Mouse (Mus musculus) CD4-positive, CD25-positive, alpha-beta regulatory T cell, adult 2 months (primary cell): ENCODE results near the gene Trrap.

ENCODE experiments used
- DNase-seq: peaks from one replicate; pipeline ENCODE4 v3.0.0-alpha.2; 2012; ENCODE audit warnings: low read depth, low spot score

Gene Trrap

DNA sequence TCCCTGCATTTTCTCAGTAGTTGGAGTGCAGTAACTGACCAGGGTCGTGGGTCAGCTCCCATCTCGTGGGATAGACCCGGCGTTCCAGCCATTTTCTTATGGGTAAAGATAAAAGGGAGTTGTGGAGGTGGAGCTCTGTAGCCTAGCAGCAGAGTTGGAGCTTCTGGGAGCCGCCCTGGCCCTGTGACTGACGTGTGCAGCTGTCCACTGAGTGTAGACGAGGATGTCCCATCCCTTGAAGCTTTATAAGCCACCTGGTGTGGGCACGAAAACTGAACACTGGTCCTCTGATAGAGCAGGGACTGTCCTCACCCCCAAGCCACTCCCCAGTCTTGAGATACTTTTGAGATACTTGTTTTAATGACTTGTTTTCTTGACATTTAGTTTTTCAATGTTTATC, 13.1 kb downstream of the Trrap start:
- DNase-seq = no peak

DNA sequence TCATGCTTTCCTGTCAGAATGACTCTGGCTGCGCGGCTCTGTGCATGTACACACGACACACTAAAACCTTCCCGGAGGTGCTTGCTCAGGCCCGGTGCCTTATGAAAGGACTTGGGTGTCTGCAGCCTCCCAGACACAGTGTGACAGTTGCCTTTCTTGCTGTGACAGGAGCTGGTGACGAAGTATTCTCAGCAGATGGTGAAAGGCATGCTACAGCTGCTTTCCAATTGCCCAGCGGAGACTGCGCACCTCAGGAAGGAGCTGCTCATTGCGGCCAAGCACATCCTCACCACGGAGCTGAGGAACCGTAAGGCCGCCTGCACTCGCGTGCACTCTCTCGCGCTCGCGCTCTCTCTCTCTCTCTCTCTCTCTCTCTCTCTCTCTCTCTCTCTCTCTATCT, 18.9 kb downstream of the Trrap start:
- DNase-seq = no peak

DNA sequence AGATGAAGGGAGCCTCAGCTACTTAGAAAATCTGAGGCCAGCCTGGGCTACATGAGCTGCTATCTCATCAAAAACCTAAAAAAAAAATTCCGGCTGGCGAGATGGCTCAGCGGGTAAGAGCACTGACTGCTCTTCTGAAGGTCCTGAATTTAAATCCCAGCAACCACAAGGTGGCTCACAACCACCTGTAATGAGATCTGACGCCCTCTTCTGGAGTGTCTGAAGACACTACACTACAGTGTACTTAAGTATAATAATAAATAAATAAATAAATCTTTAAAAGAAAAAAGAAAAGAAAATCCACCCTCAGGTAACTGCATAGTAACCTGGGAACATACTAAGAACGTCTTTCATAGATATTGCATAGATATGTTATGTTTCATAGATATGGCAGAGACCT, 25.8 kb downstream of the Trrap start:
- DNase-seq = no peak

DNA sequence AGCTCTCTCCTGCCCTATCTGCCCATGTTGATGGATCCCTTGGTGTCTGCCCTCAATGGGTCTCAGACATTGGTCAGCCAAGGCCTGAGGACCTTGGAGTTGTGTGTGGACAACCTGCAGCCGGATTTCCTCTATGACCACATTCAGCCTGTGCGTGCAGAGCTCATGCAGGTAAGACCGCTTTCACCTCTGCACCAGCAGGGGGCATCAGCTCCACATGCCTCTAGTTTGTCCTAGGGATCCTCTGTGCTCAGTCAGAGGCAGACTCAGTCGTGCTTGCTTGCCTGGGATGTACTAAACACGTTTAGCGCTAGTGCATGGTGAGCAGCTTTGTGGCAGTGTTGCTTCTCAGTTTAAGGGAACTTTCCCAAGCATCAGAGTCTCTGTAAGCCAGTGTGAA, 27.2 kb downstream of the Trrap start:
- DNase-seq = peak; percentile 47

DNA sequence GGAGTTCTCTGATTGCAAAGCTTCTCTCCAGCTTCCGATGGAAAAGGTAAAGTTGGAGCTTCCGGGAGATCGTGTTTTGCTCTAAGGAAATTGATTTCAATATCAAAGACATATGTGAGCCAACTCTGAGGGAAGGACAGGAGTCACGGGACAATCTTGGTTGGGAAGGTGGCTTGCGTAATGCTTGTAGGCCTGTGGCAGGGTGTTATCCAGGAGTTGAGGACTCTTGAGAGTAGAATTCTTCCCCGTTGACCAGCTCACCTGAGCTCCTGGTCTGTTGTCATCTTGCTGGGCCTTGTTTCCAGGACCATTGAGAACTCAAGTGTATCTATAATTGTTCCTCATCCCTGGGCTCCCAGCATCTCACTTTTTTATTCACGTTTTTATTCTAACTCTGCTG, 29.6 kb downstream of the Trrap start:
- DNase-seq = no peak

DNA sequence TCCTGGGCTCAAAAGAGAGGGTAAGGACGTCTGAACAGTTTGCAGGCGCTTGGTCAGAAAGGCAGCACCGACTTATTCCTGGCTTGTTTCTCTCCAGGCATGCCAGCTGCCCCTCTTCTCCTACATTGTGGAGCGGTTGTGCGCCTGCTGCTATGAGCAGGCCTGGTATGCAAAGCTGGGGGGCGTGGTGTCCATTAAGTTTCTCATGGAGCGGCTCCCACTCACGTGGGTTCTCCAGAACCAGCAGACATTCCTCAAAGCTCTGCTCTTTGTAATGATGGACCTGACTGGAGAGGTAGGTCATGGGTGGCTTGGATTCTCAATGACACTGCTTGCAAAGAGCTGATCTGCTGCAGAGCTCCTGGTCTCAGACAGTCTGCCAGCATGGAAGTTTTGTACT, 35.5 kb downstream of the Trrap start:
- DNase-seq = no peak

DNA sequence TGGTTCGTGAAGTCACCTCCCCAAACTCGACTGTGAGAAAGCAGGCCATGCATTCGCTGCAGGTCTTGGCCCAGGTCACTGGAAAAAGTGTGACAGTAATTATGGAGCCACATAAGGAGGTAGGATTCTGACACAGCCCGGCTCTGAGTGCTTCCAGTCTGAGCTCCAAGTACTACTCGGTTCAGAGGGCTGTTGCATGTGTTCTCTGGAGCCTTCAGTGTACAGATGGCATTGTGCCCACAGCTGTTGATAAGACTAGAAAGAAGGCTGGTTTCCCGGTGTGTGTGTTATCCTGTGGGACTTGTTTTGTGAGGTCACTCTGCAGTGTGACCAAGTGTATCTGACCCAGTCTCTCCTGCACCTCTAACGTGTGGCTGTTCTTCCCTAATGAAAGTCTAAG, 36.6 kb downstream of the Trrap start:
- no peak for DNase-seq

DNA sequence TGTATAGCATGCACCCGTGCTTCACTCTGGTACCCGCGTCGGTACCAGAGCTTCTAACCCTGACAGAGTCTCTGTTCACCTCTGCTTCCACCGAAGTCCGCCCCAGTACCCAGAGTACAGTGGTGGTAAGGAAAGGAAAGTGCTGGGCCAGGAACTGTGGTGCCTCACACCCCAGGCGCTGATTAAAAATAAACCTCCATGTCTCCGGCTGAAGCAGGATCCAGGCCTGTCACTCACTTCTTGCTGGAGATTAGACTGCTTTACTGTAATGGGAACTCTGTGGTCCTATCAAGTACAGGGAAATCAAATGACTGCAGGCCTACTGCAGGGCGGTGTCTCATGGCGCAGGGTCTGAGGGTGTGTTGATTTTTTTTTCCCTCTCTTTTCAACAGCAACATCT, 39.4 kb downstream of the Trrap start:
- no peak for DNase-seq

DNA sequence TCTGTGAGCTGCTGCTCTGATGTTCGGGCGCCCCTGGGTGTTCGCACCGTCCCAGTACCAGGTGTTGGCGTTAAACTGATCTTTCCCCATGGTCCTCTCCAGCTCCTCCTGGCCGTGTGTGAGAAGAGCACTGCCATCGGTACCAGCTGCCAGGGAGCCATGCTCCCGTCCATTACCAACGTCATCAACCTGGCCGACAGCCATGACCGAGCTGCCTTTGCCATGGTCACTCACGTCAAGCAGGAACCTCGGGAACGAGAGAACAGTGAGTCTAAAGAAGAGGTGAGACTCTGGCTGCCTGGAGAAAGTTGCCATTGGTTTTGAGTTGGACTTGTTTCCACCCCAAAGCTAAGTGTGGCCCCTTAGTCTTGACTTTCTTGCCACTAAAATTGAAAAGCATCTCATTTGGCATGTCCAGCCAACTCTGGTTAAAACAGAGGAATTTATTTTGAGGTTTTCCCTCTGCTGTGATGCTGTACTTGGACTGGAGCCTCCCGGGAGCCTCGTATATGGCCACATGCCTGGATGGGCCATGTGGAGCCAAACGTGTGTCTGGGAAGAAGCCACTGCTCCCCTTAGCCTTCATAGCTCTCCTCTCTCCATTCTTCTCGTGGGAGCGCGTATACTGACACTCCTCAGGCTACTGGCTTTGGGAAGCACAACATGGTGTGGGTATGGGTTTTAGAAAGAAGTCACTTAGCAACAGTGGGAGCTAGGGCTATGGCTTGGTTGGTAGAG, 61.0 kb downstream of the Trrap start:
- DNase-seq = no peak

DNA sequence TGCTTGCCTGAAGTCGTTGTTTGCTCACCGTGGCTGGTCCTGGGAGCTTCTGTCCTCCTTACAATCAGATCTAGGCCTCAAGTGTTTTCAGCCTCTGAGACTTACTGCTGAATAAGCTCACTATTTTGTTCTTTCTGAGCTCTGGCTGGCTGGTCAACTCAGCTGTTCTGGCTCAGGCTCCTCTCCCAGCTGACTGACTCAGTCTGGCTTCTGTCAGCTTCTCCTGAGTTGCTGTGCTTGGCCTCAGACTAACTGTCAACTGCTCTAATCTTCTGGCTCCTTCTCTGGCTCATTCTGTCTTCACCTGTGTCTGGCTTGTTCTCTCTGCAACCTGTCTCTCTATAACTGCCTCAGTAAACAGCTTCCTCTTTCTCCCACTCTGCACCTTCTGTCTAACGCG, 62.1 kb downstream of the Trrap start:
- DNase-seq = no peak

DNA sequence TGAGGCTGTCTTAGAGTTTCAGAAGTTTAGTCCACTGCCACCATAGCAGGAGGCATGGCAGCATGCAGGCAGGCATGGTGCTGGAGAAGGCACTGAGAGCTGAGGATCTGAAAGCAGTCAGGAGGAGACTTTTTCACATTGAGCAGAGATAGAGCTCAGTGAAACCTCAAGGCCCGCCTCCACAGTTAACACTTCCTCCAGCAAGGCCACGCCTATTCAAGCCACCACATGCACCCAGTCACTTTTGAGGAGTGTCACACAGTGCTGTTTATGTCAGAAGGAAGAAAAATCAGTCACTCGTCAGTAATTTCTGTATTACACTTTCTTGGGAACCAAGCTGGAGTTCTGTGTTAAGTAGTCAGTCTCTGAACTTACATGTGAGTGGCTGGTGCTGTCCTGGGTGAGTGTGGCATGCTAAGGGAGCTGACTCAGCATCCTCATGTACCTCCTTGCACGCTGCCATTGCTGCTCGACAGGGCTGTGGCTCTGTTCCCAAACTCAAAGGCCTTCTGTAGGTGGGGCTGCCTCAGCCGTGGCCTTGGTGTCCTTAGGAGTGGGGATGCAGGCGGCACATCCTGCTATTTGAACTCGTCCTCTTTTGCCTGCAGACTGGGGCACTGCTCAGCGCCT, 64.4 kb downstream of the Trrap start:
- no peak for DNase-seq

DNA sequence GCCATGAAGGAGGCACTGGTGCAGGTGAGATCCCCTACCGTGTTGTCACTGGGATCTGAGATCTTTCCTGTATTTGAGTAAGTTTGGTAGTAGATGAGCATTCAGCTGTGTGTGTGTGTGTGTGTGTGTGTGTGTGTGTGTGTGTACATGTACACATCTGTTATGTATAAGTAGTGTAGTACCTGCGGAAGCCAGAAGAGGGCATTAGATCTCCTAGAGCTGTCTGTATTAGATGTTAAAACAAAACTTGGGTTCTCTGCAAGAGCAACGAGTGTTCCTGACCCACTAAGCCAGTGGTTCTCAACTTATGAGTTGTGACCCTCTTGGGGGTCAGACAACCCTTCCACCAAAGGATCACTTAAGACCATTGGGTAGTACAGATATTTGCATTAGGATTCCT, 68.6 kb downstream of the Trrap start:
- DNase-seq = peak; percentile 39

DNA sequence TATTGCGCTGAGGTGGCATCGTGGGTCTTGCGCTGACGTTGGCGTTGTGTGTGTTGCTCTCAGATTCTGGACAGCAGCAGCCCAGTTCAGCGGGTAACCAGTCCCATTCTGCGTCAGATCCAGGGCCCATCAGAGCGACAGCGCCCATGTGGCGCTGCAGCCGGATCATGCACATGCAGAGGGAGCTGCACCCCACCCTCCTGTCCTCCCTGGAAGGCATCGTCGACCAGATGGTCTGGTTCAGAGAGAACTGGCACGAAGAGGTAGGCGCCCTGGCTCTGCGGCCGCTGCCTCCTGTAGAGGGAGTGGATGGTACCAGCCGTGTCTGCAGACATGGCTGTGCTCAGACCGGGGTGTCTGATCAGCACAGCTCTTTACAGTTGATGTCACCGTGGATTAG, 77.8 kb downstream of the Trrap start:
- no peak for DNase-seq

DNA sequence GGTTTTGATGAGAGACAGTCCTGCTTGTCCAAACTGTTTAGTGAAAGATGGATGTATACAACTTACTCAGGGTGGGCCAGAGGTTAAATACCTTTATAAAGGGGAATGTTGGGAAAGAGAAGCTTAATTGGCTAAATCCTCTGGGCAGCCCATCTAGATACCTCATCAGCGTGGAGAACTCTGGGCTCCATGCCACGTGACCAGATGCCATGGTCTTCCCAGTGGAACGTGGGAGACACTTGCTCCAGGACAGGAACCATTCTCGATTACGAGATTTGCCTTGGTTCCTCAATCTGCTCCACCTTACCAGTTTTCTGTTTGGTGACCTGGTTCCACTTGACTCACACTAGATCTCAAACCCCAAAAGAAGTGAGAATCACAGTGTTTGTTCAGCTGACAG, 81.2 kb downstream of the Trrap start:
- no peak for DNase-seq

DNA sequence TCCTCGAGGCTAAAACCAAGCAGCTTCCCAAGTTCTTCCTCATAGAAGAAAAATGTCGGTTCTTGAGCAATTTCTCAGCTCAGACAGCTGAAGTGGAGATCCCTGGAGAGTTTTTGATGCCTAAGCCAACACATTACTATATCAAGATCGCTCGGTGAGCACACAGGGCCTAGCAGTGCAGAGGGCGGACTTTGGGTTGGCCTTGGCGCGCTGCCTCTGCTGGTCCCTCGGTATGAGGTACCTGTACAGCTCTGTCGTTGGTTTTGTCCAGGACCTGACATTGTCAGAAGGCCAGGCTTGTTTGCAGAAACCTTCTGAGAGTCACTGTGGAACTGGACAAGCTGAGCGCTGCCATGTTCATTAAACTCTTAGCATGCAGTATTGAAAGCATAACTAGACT, 82.4 kb downstream of the Trrap start:
- DNase-seq = no peak

DNA sequence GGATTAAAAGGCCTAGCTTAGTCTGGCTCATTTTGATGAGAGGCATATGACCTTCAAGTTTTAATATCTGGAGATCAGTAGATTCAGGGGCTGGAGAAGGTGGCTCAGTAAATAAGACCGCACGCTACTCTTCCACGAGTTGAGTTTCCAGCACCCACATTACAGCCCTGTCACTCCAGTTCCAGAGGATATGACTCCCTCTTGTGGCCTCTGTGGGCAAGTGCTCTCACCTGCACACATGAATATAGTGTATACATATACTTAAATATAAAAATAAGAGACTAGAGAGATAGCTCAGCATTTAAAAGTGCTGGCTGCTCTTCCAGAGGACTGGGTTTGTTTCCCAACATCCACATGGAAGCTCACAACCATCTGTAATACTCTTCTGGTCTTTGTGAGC, 84.3 kb downstream of the Trrap start:
- no peak for DNase-seq

DNA sequence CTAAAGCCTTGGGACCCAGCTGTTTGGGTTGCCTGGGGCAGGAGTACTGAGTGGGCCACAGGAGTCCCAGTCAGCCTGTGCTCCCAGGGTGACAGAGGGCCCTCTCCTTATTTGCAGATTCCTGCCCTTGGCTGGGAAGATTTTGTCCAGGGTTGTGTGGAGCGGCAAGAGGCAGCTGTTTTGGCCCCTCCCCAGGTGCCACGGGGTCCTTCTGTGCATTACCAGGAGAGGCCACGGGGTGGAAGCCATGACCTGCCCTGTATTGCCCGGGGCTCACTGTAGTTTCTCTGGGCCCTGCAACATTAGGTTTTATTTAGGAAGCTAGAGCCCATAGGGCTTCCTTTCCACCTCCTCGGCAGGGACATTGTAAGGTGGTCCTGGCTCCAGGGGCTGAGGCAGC, 86.4 kb downstream of the Trrap start:
- no peak for DNase-seq

DNA sequence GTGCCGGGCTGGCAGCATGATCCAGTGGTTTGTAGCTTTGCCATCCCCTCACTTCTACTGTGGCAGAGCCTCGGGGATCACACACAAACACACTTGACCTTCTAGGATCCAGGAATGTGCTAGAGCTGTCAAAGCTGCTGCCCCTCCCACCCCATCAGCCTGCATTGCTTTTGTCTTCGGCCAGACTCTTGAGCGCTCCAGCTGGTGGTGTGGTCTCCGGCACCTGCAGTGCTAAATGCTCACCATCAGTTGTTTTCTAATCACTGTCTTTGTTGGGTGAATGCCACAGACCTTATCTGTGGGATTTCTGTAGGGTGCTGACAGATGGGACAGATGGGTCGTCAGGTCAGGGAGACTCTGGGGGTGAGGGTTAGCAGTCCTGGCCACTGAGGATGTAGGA, 88.4 kb downstream of the Trrap start:
- no peak for DNase-seq

DNA sequence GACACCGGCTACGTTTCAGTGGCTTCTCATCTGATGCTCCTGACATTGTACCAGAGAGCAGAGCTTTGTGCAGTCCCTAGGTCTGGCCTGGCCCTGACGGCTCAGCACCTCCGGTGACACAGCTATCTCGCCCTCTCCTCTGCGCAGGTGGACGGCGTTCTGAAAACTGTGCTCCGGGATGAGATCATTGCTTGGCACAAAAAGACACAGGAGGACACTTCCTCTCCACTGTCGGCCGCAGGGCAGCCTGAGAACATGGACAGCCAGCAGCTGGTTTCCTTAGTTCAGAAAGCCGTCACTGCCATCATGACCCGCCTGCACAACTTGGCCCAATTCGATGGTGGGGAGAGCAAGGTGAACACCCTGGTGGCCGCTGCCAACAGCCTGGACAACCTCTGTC, 91.0 kb downstream of the Trrap start:
- DNase-seq = no peak

DNA sequence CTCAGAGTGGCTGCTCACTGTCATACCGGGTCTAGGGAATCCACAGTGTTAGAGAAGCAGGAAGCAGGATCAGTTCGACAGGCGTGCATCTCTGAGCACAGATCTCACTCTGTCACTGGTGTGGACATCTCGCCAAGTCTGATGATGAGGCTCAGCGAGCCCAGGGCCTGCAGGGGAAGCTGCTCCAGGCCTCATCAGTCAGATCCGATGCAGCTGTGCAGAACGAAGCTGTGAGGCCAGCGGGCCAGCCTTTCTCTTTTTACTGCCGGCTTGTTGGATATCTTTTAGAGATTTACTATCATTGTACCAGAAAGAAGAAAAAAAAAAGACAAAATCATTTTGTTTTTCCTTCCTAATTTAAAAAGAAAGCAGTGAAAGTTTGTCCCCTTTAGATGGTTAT, 91.8 kb downstream of the Trrap start:
- no peak for DNase-seq

DNA sequence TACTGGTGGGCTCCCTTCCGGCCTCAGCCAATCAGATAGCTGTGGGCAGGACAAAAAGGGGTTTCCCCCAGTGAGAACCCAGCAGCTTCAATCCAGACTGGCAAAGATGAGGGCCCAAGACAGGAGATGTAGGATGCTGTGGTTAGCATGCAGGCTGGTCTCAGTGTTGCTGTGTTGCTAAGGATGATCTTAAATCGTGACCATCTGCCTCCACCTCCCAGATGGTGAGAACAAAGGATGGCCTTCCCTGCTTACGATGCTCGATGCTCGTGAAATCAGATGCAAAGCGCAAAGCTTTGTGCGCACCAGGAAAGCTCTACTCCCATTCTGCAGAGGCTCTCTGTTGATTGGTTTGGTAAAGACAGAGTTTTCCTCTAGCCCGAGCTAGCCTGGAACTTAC, 93.4 kb downstream of the Trrap start:
- no peak for DNase-seq

DNA sequence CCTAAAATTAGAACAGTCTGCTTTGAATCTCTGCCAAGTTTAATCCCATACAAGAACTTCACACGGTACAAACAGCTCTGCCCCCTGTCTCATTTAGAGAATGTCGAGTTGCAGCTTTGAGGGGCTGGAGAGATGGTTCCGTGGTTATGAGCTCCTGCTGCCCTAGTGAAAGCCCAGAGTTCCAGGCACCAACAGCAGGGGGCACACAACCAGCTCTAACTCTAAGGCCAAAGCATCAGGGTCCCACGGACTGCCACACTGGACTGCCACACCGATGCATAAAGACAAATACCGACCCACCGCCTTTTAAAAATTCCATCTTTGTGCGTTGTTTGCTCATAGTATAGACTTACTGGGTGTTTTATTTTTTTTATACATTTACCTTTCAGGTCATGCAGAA, 99.4 kb downstream of the Trrap start:
- peak; percentile 43 for DNase-seq

DNA sequence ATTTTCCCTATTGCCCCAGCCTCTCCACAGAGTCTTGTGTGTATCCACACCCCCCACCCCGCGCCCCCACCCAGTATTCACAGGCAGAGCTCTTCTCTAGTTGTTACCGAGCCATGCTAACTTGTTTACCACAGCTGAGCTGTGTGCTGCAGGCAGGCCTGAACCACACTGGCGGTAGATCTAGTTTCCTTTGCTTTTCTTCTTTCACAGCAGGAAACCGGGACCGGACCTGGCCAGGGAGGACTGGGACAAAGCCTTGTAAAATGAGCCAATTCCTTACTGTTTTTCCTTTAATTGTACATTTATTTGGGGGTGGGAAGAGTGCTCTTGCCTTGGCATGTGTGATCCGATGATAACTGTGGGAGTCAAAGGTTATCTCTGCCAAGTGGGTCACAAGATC, 101.9 kb downstream of the Trrap start:
- no peak for DNase-seq

DNA sequence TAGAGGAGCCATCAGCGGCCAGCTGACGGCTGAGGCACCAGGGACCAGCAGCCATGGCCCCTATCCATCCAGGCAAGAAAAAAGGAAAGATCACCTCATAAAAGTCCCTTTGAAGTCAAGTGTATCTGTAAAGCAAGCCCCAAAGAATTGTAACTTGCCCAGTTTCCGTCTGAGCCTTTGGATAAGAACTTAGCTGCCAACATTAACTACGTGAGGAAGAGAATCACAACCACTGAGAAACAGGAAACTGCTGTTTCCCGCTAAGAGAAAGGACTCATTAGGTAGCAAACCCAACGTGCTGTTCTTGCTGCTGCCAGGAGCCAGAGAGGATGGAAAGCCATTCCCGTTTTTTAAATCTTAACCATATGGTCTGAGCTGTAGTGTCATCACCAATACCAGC, 103.2 kb downstream of the Trrap start:
- DNase-seq = no peak
